Mouse (Mus musculus) kidney, embryonic 16.5 days (tissue): Measurements from ENCODE around the gene Snx25. TPM values are rescaled to one million over a fixed set of nuclear protein-coding genes. Genes with fewer than 3 reads are reported as not detected.

Experiments
- ATAC-seq: fragments of 200-750 bp; cut with Nextera tagmentation; 2 replicates; pipeline ENCODE4 v1.8.0; 2017; ENCODE audit warnings: moderate TSS enrichment; ENCODE audit not compliant: low FRiP score, low TSS enrichment
- H3K27ac ChIP-seq: fragments of 300-500 bp; sonication (generic); 2 replicates; pipeline ENCODE4 v1.5.1; 2014; ENCODE audit warnings: low read length
- H3K27me3 ChIP-seq: fragments of 300-500 bp; sonication (generic); 2 replicates; pipeline ENCODE4 v1.6.1; 2014; ENCODE audit warnings: low read length, control low read depth, mixed read lengths; ENCODE audit not compliant: insufficient read depth
- H3K36me3 ChIP-seq: fragments of 300-500 bp; sonication (generic); 2 replicates; pipeline ENCODE4 v1.6.1; 2014; ENCODE audit warnings: low read length, control low read depth, mixed read lengths; ENCODE audit not compliant: insufficient read depth
- H3K4me1 ChIP-seq: fragments of 300-500 bp; sonication (generic); 2 replicates; pipeline ENCODE4 v1.6.1; 2014; ENCODE audit warnings: low read length, control low read depth, mixed read lengths; ENCODE audit not compliant: insufficient read depth
- H3K4me2 ChIP-seq: fragments of 300-500 bp; sonication (generic); replicated peaks from 2 replicates; pipeline ENCODE4 v1.6.1; 2014; ENCODE audit warnings: low read depth, low read length
- H3K4me3 ChIP-seq: fragments of 300-500 bp; sonication (generic); 2 replicates; pipeline ENCODE4 v1.5.1; 2014; ENCODE audit warnings: mild to moderate bottlenecking, low read length
- H3K9ac ChIP-seq: fragments of 300-500 bp; sonication (generic); replicated peaks from 2 replicates; pipeline ENCODE4 v1.6.1; 2014; ENCODE audit warnings: low read length
- H3K9me3 ChIP-seq: fragments of 300-500 bp; sonication (generic); 2 replicates; pipeline ENCODE4 v1.6.1; 2016; ENCODE audit warnings: low read length, control low read depth
- WGBS: fragments of 180-500 bp; shearing (Covaris S2); extraction: QIAGEN DNeasy Blood & Tissue Kit; methylation state at CpG from one replicate; pipeline ENCODE4 v1.1.7; 2014; 5-methylcytosine and 5-hydroxymethylcytosine counted together
- polyA plus RNA-seq: library from polyadenylated mRNA; unstranded; fragments of >200 nt; fragmentation: Nextera tagmentation; extraction: Ambion mirVana; gene quantifications from 2 replicates; pipeline ENCODE4 v1.2.1, GENCODE M21; 2015

The Snx25 gene
- polyA plus RNA-seq, 1 experiment from 2014 or later, result 4.5 TPM

GRCm38 (mm10) chr8:46036217-46036616 lies 115.7 kb downstream of the Snx25 start:
- H3K4me1 ChIP-seq, result no peaks in the 10 kb centered on the region

GRCm38 (mm10) chr8:46024392-46024791 lies 127.6 kb downstream of the Snx25 start:
- Histone ChIP-seq H3K4me1 (no peaks in the 10 kb centered on the region), H3K27ac (no peak overlapping the region), H3K36me3 (no peaks in the 10 kb centered on the region), H3K9me3 (no peaks in the 10 kb centered on the region), H3K4me2 (no peak overlapping the region), H3K4me3 (no peak overlapping the region), H3K9ac (no peak overlapping the region), H3K27me3 (no peaks in the 10 kb centered on the region)
- ATAC-seq, result no peak
- WGBS, result 46% methylated on average over 4 of the region's 4 CpGs

More at GRCm38 (mm10) chr8:46036217-46036616, 115.7 kb downstream of the Snx25 start:
- WGBS, result 63% methylated on average over 11 of the region's 11 CpGs
- Histone ChIP-seq H3K9ac (no peak overlapping the region), H3K9me3 (no peaks in the 10 kb centered on the region), H3K27ac (no peak overlapping the region), H3K4me3 (no peak overlapping the region), H3K36me3 (no peaks in the 10 kb centered on the region), H3K4me2 (no peak overlapping the region), H3K27me3 (no peaks in the 10 kb centered on the region)
- ATAC-seq, result peak; percentile 74

DNA sequence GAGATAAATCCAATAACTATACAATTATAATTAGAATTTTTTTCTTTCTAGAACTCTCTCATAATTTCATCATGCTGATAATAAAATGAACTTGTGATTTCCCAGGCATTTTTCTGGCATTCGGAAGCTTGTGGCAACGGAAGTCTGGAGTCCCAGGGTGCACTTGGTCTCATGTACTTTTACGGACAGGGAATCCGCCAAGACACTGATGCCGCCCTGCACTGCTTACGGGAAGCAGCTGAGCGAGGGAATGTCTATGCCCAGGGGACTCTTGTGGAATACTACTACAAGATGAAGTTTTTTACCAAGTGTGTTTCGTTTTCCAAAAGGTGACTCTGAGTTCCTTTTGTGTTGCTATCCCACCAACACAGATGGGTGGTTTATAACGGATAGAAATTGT lies 129.2 kb downstream of the Snx25 start:
- H3K4me3 ChIP-seq, result no peak overlapping the region
- no peak for ATAC-seq
- no peak overlapping the region for H3K4me2 ChIP-seq
- no peaks in the 10 kb centered on the region for H3K36me3 ChIP-seq
- no peaks in the 10 kb centered on the region for H3K9me3 ChIP-seq
- H3K27me3 ChIP-seq, result no peaks in the 10 kb centered on the region
- H3K9ac ChIP-seq, result no peak overlapping the region
- 92% methylated on average over 9 of the region's 9 CpGs for WGBS
- H3K4me1 ChIP-seq, result no peaks in the 10 kb centered on the region
- H3K27ac ChIP-seq, result no peak overlapping the region

- Histone ChIP-seq H3K27ac (no peak overlapping the region), H3K4me1 (no peaks in the 10 kb centered on the region), H3K9ac (no peak overlapping the region), H3K27me3 (no peaks in the 10 kb centered on the region), H3K4me2 (no peak overlapping the region), H3K9me3 (no peaks in the 10 kb centered on the region), H3K36me3 (no peaks in the 10 kb centered on the region), H3K4me3 (no peak overlapping the region)
- ATAC-seq, result no peak
- 84% methylated on average over 9 of the region's 9 CpGs for WGBS
Observed at GRCm38 (mm10) chr8:46022203-46022602, 129.8 kb downstream of the Snx25 start.

- Histone ChIP-seq H3K27ac (peak overlapping the region; percentile 44), H3K27me3 (no peaks in the 10 kb centered on the region), H3K4me1 (peaks cover 8% of the 10 kb centered on the region; the same call in 1 of the 2 replicates), H3K36me3 (no peaks in the 10 kb centered on the region), H3K9me3 (peaks cover 3% of the 10 kb centered on the region; the same call in 1 of the 2 replicates), H3K4me2 (peak overlapping the region; percentile 46), H3K9ac (peak overlapping the region; percentile 50), H3K4me3 (peak overlapping the region; percentile 18)
- peak; percentile 85; the same call in 1 of the 2 replicates for ATAC-seq
- 20% methylated on average over 17 of the region's 17 CpGs for WGBS
Observed at GRCm38 (mm10) chr8:46010746-46011680, 140.9 kb downstream of the Snx25 start.

DNA sequence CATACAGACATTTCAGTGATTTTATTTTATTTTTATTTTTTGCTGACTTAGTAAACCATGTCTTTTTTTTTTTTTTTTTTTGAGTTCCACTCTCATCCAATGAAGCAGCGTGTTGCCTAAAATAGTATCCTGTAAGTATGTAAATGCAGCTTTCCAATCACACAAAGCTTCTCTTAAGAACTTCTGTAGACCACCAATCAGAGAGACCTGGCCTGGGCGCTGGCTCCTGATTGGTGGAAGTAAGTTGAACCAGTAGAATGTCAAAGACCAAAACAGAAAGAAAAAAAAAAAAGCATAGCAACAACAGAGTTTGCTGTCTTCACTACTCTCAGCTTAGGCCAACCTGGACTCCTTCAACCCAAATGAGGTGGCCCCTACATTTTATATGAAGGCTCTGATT lies 141.7 kb downstream of the Snx25 start:
- WGBS, result 62% methylated on average over 2 of the region's 2 CpGs
- Histone ChIP-seq H3K9ac (peak overlapping the region; percentile 50), H3K9me3 (peaks cover 3% of the 10 kb centered on the region; the same call in 1 of the 2 replicates), H3K27me3 (no peaks in the 10 kb centered on the region), H3K4me1 (peaks cover 8% of the 10 kb centered on the region; the same call in 1 of the 2 replicates), H3K36me3 (no peaks in the 10 kb centered on the region), H3K4me3 (peak overlapping the region; percentile 18), H3K4me2 (peak overlapping the region; percentile 46), H3K27ac (peak overlapping the region; percentile 44)
- ATAC-seq, result peak; percentile 51; the same call in 1 of the 2 replicates

- no peak for ATAC-seq
- Histone ChIP-seq H3K9ac (no peak overlapping the region), H3K4me2 (no peak overlapping the region), H3K36me3 (no peaks in the 10 kb centered on the region), H3K27me3 (no peaks in the 10 kb centered on the region), H3K27ac (no peak overlapping the region), H3K4me1 (peaks cover 8% of the 10 kb centered on the region; the same call in 1 of the 2 replicates), H3K4me3 (no peak overlapping the region), H3K9me3 (peaks cover 3% of the 10 kb centered on the region; the same call in 1 of the 2 replicates)
- WGBS, result 46% methylated on average over 3 of the region's 3 CpGs
Observed at GRCm38 (mm10) chr8:46007050-46007672, 144.8 kb downstream of the Snx25 start.

- no peak within 1 kb of the TSS for H3K4me3 ChIP-seq
- no peaks in the 10 kb centered on the region for H3K36me3 ChIP-seq
- H3K9me3 ChIP-seq, result peaks cover 3% of the 10 kb centered on the region; the same call in 1 of the 2 replicates
- peaks cover 5% of the 10 kb centered on the region; the same call in 1 of the 2 replicates for H3K4me1 ChIP-seq
- H3K4me2 ChIP-seq, result no peak within 1 kb of the TSS
- no peak within 1 kb of the TSS for H3K9ac ChIP-seq
- ATAC-seq, result no peak
- no peaks in the 10 kb centered on the region for H3K27me3 ChIP-seq
- no peak within 1 kb of the TSS for H3K27ac ChIP-seq
- WGBS, result 75% methylated on average over 4 of the region's 4 CpGs
Observed at GRCm38 (mm10) chr8:46005596-46005995, 146.4 kb downstream of the Snx25 start, which contains the start of gene Ankrd37. Gene Ankrd37, minus strand, starts transcription at chr8:46005707.

DNA sequence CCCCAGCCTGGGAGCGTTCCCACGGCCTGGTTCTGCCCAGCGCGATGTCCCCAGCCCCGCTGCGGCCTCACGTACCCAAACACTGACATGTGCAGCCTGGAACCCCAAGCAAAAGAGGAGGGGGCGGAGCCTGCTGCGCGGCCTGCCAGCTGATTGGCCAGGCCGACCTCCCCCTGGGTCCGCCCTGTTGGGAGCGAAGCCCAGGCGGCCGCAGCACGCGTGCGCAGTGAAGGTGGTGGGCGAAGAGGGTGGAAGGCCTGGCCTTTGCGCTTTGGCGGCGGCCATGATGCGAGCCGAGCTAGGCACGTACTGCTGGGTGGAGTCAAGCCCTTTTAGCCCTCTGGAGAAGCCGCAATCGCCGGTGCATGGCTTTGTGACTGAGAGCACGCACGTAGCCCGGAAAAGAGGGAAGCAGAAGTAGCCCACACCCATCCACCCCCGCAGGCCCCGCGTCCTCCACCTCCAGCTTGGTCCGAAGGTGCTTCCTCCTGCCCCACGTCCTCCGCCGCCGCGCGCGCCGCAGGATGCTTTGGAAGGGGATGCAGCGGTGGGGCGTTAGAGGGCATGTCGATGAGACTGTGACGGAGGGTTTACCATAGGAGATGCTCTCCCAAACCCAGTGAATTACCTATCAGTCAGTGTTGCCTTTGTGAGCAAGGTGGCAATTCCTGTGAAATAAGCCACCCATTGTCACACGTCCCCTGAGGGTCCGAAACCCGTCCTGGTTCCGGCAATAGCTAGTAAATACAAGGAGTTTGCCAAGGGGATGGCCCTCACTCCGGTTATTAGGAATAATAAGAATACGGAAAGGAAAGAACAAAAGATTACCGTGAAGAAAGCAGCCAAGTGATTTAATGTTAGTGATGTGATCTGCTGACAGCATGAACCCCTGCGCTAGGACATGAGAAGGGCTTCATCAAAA lies 151.9 kb downstream of the Snx25 start:
- Histone ChIP-seq H3K4me1 (peaks cover 13% of the 10 kb centered on the region; the same call in 1 of the 2 replicates), H3K4me3 (peak overlapping the region; percentile 58), H3K9ac (peak overlapping the region; percentile 90), H3K27ac (peak overlapping the region; percentile 99), H3K27me3 (no peaks in the 10 kb centered on the region), H3K36me3 (peaks cover 15% of the 10 kb centered on the region), H3K4me2 (peak overlapping the region; percentile 88), H3K9me3 (no peaks in the 10 kb centered on the region)
- WGBS, result 5% methylated on average over 55 of the region's 55 CpGs
- ATAC-seq, result peak; percentile 99
